Mouse (Mus musculus) heart, postnatal 14 days (tissue): ENCODE results near the gene Cdr2. TPM values are rescaled to one million over a fixed set of nuclear protein-coding genes. Genes with fewer than 3 reads are reported as not detected.
A peak's percentile ranks its signal among the peaks of the same experiment; 100 is the strongest.
"Not testable (repeated sequence)": the region's sequence is repeated elsewhere in the genome, so short reads cannot be mapped to it uniquely, and the experiment has no call there.

ENCODE experiments used
- DNase-seq, 2 experiments: peaks; one replicate each; pipeline ENCODE4 v3.0.0; 2021 to 2022
- intact Hi-C: fragments of 180-260 bp; cut with DNase I; formaldehyde crosslinking; loops from one replicate; pipeline ENCODE4 v1.15.1; 2025
- total RNA-seq, 2 experiments: library from RNA; stranded (reverse); gene quantifications; 2 replicates each; pipeline ENCODE4 v1.2.3; 2021

The Cdr2 gene
- total RNA-seq, 2 experiments from 2014 or later: 24.1 to 24.8 TPM

DNA sequence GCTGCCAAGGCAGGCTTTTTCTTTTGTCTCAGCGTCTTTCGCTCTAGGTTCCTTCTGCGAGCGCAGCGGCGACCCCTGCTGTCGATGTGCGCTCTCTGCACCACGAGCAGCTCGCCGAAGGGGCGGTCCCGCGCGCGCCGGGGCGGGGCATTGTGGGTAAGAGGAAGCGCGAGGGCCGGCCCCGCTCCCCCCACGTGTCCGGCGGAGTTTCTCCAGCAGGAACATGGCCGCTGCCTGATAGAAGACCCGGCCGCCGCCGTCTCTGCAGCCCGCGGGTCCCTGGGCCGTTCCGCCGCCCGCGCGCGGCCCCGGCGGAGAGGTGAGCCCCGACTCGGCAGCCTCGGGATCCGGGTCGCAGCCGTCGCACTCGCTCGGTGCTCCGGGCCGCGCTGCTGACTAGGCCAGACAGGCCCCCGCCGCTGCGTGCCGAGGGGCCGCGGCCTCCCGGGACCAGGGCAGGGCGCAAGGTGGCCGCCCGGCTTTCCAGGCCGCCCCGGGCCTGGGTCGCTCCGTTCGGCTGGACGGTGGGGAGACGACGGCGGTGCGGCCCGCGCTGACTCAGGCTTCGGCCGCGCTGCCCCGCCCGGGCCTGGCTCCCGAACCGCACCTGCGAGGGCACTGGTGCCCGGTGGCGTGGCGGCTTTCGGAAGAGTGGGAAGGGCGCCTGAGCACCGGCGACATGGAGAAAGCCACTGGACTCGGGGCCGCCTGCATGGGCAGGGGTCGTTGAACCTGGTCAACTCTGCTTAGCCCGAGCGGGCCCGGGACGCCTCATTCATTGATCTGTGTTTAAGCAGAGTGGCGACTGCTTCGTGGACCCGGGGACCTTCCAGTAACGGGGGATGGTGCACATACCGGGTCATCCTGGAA is 64.3 kb downstream of the Cdr2 start, which contains the start of gene Polr3e:
Gene Polr3e (plus strand): TSS at position 153 of the 870 bp plus-strand sequence.
- intact Hi-C loops: loop anchor here (1.0 to 10.0 kb wide), 4 partner anchors 75 to 281 kb away; partner anchors contain the start of genes Eef2k, Mosmo, Pdzd9 and Uqcrc2

DNA sequence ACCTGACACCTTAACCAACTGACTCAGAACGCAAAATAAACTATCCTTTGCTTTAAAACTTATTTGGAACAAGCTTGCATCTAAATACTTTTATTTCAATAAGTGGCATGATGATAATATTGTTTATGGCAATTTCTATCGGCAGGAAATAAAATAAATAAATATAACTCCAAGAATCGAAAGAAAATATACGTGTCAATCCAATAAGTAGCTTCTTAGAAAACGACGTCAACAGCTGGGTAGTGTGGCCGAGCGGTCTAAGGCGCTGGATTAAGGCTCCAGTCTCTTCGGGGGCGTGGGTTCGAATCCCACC is 64.9 kb downstream of the Cdr2 start:
- no peak for DNase-seq
- intact Hi-C loops: loop anchor here (1.0 to 10.0 kb wide), 4 partner anchors 74 to 280 kb away; partner anchors contain the start of genes Eef2k, Mosmo, Pdzd9 and Uqcrc2

More for the DNA sequence above, 64.3 kb downstream of the Cdr2 start, which contains the start of gene Polr3e:
- peak; percentile 100 for DNase-seq

DNA sequence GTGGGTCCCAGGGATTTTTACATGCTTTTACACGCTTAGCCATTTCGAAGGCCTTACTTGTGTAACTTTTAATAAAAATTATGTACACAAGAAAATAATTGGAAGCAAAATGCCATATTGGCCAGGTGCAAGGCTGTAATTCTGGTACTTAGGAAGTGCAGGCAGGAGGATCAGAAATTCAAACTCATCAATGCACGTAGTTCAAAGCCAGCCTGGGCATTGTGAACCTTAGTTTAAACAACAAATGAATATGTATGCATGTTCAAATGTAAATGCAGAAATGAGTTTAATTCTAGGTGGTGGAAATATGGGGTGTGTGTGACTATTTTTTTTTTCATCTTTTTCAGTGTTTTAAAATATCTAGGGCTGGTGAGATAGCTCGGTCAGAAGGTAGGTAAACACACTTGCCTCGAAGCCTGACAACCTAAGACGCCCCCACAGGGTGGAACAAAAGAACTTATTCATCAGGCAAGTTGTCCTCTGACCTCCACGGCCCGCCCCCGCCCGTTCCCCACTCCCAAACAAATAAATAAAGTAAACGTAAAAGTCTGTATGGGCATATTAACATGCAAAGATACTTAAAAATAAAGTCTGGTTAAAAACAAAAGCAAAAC is 65.7 kb downstream of the Cdr2 start:
- intact Hi-C loops: loop anchor here (2.0 to 10.0 kb wide), 3 partner anchors 74 to 279 kb away; partner anchors contain the start of genes Eef2k, Mosmo, Pdzd9 and Uqcrc2
- DNase-seq: no peak

DNA sequence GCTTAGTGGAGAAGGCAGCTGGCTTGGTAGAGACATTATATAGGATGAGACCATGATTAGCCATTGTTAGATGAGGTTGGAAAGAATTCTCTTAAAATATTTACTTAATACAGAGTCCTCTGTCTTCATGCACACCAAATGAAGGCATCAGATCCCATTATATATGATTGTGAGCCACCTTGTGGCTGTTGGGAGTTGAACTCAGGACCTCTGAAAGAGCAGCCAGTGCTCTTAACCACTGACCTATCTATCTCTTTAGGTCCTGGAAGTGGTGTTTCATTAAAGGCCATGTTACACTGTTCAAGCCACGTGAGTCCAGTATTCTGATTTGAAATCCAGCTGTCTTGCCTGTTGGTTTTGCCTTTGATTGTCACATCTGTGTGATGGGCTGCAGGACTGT is 68.8 kb downstream of the Cdr2 start:
- intact Hi-C loops: loop anchor here (1.0 to 10.0 kb wide), 2 partner anchors 78 to 239 kb away; partner anchors contain the start of genes Mosmo and Pdzd9
- DNase-seq: no peak

DNA sequence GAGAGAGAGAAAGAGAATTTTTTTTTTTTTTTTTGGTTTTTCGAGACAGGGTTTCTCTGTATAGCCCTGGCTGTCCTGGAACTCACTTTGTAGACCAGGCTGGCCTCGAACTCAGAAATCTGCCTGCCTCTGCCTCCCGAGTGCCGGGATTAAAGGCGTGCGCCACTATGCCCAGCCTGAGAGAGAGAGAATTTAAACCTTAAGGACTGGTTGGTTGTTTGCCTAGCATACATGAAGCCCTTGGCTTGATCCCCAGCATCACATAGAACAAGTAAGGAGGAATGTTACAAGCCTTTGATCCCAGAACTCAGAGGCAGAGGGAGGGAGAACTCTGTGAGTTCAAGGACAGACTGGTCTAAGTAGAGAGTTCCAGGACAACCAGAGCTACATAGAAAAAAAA is 70.8 kb downstream of the Cdr2 start:
- DNase-seq: not testable (repeated sequence)
- intact Hi-C loops: loop anchor here (10.0 kb wide), 1 partner anchor 236 kb away; the partner anchor contains the start of genes Mosmo and Pdzd9

DNA sequence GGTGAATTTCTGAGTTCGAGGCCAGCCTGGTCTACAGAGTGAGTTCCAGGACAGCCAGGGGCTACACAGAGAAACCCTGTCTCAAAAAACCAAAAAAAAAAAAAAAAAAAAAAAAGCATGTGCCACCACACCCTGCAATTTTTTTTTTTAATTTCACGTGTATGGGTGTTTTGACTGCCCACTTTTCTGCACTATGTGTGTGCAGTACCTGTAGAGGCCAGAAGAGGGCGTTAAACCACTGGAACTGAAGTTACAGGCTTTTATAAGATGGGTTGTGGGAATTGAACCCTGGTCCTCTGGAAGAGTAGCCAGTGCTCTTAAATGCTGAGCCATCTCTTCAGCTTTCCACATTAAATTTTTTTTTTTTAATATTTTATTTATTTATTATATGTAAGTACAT is 71.9 kb downstream of the Cdr2 start:
- intact Hi-C loops: loop anchor here (10.0 kb wide), 1 partner anchor 235 kb away; the partner anchor contains the start of genes Mosmo and Pdzd9
- not testable (repeated sequence) for DNase-seq

Other genes with a start within 250 kb of the Cdr2 start
- gene Vwa3a, start 243.0 kb downstream of the Cdr2 start, total RNA-seq: 1 to 10 TPM; 5.1 to 7.3 TPM
- under 1 TPM in 1 of 2 experiments, not detected in 1; 0.22 TPM for gene Gm5737, start 169.9 kb downstream of the Cdr2 start, total RNA-seq
- 10 to 100 TPM; 30.0 to 34.2 TPM for gene Eef2k, start 139.5 kb downstream of the Cdr2 start, total RNA-seq
- gene Polr3e, start 64.6 kb downstream of the Cdr2 start, total RNA-seq: 10 to 100 TPM; 10.7 to 10.9 TPM
- not detected for gene Mfsd13b, start 197 bp upstream of the Cdr2 start, total RNA-seq
- gene Mettl9, start 52.1 kb upstream of the Cdr2 start, total RNA-seq: 10 to 100 TPM; 78.8 to 94.3 TPM
- gene Igsf6, start 92.3 kb upstream of the Cdr2 start, total RNA-seq: 1 to 10 TPM; 1.3 to 1.4 TPM
- gene Otoa, start 99.3 kb upstream of the Cdr2 start, total RNA-seq: 1 to 10 TPM in 1 of 2 experiments, under 1 TPM in 1; 0.88 to 2.0 TPM